Mouse (Mus musculus): ENCODE measurements around the gene Tmem89. TPM values are rescaled to one million over a fixed set of nuclear protein-coding genes. Genes with fewer than 3 reads are reported as not detected.

Gene Tmem89
- polyA plus RNA-seq, 1 experiment from 2014 or later: not detected

Other genes with a start within 250 kb of the Tmem89 start
- gene Prkar2a, start 225.3 kb upstream of the Tmem89 start, polyA plus RNA-seq (2015; fragmentation: Nextera tagmentation; extraction: Ambion mirVana): 37.6 and 41.3 TPM in 2 replicates
- 183 and 224 TPM in 2 replicates for gene Ip6k2, start 130.8 kb upstream of the Tmem89 start, polyA plus RNA-seq (2015; fragmentation: Nextera tagmentation; extraction: Ambion mirVana)
- 20.5 and 35.1 TPM in 2 replicates for gene Nckipsd, start 106.3 kb upstream of the Tmem89 start, polyA plus RNA-seq (2015; fragmentation: Nextera tagmentation; extraction: Ambion mirVana)
- 18.9 and 22.3 TPM in 2 replicates for gene Celsr3, start 88.3 kb upstream of the Tmem89 start, polyA plus RNA-seq (2015; fragmentation: Nextera tagmentation; extraction: Ambion mirVana)
- 11.5 and 13.8 TPM in 2 replicates for gene Slc26a6, start 61.3 kb upstream of the Tmem89 start, polyA plus RNA-seq (2015; fragmentation: Nextera tagmentation; extraction: Ambion mirVana)
- gene Uqcrc1, start 22.0 kb downstream of the Tmem89 start, polyA plus RNA-seq (2015; fragmentation: Nextera tagmentation; extraction: Ambion mirVana): 389 and 410 TPM in 2 replicates
- gene Col7a1, start 39.0 kb downstream of the Tmem89 start, polyA plus RNA-seq (2015; fragmentation: Nextera tagmentation; extraction: Ambion mirVana): 1.5 and 2.0 TPM in 2 replicates
- gene Ucn2, start 71.4 kb downstream of the Tmem89 start, polyA plus RNA-seq (2015; fragmentation: Nextera tagmentation; extraction: Ambion mirVana): not detected in 2 replicates
- gene Pfkfb4, start 77.2 kb downstream of the Tmem89 start, polyA plus RNA-seq (2015; fragmentation: Nextera tagmentation; extraction: Ambion mirVana): 27.0 and 34.0 TPM in 2 replicates
- 52.4 and 52.7 TPM in 2 replicates for gene Shisa5, start 123.9 kb downstream of the Tmem89 start, polyA plus RNA-seq (2015; fragmentation: Nextera tagmentation; extraction: Ambion mirVana)
- gene Trex1, start 145.1 kb downstream of the Tmem89 start, polyA plus RNA-seq (2015; fragmentation: Nextera tagmentation; extraction: Ambion mirVana): 16.1 and 17.9 TPM in 2 replicates
- 36.0 and 38.3 TPM in 2 replicates for gene Atrip, start 159.5 kb downstream of the Tmem89 start, polyA plus RNA-seq (2015; fragmentation: Nextera tagmentation; extraction: Ambion mirVana)
- gene Ccdc51, start 167.9 kb downstream of the Tmem89 start, polyA plus RNA-seq (2015; fragmentation: Nextera tagmentation; extraction: Ambion mirVana): 16.9 and 17.5 TPM in 2 replicates
- 505 and 526 TPM in 2 replicates for gene Tma7, start 168.0 kb downstream of the Tmem89 start, polyA plus RNA-seq (2015; fragmentation: Nextera tagmentation; extraction: Ambion mirVana)
- gene Plxnb1, start 180.8 kb downstream of the Tmem89 start, polyA plus RNA-seq (2015; fragmentation: Nextera tagmentation; extraction: Ambion mirVana): 18.6 and 22.1 TPM in 2 replicates
- not detected in 2 replicates for gene Fbxw21, start 247.4 kb downstream of the Tmem89 start, polyA plus RNA-seq (2015; fragmentation: Nextera tagmentation; extraction: Ambion mirVana)

Data from forebrain, embryonic 16.5 days (tissue).